Mouse (Mus musculus): ENCODE measurements around the gene Hes3. TPM values are rescaled to one million over a fixed set of nuclear protein-coding genes. Genes with fewer than 3 reads are reported as not detected.

The Hes3 gene
- total RNA-seq, 2 experiments from 2014 or later: 0.30 to 0.32 TPM

- no peak overlapping the region for H3K4me3 ChIP-seq
- intact Hi-C loops (cut with DNase I): loop anchor here (2.0 kb wide), 1 partner anchor 18 kb away; no protein-coding TSS in a partner anchor
- peak overlapping the region; percentile 70 for H3K27ac ChIP-seq
- TF ChIP-seq CTCF (IDR thresholded peaks at IDR 0.05): no peak
- DNase-seq (ENCODE audit: extremely low spot score in 1 of 2, low spot score in 2 of 2): no peak
These were observed 46.6 kb downstream of the Hes3 start for GRCm38 (mm10) chr4:152244545-152245522.

- no peak for TF ChIP-seq CTCF (IDR thresholded peaks at IDR 0.05)
- Histone ChIP-seq H3K4me3 (no peak overlapping the region), H3K27ac (peak overlapping the region; percentile 70)
- DNase-seq (ENCODE audit: extremely low spot score in 1 of 2, low spot score in 2 of 2): no peak
- intact Hi-C loops (cut with DNase I): loop anchor here (2.0 kb wide), 1 partner anchor 17 kb away; no protein-coding TSS in a partner anchor
These were observed 47.5 kb downstream of the Hes3 start for GRCm38 (mm10) chr4:152243969-152244368.

- intact Hi-C loops (cut with DNase I): no loop called here
- no peak for DNase-seq (ENCODE audit: extremely low spot score in 1 of 2, low spot score in 2 of 2)
- no peak for TF ChIP-seq CTCF (IDR thresholded peaks at IDR 0.05)
- H3K27ac ChIP-seq: peak overlapping the region; percentile 70
- H3K4me3 ChIP-seq: no peak overlapping the region
These were observed 48.1 kb downstream of the Hes3 start for GRCm38 (mm10) chr4:152243241-152243891.

- no peak for TF ChIP-seq CTCF (IDR thresholded peaks at IDR 0.05)
- Histone ChIP-seq H3K4me3 (no peak overlapping the region), H3K27ac (no peak overlapping the region)
- intact Hi-C loops (cut with DNase I): no loop called here
- no peak for DNase-seq (ENCODE audit: extremely low spot score in 1 of 2, low spot score in 2 of 2)
These were observed 51.5 kb downstream of the Hes3 start for GRCm38 (mm10) chr4:152239974-152240373.

Other genes starting within 250 kb of the Hes3 start
- gene Plekhg5, start 219.2 kb downstream of the Hes3 start, total RNA-seq (2021): 100 to 1,000 TPM in 1 of 2 experiments, 10 to 100 TPM in 1; 89.1 to 101 TPM
- 10 to 100 TPM; 16.4 to 28.6 TPM for gene Tnfrsf25, start 175.7 kb downstream of the Hes3 start, total RNA-seq (2021)
- gene Espn, start 139.3 kb downstream of the Hes3 start, total RNA-seq (2021): 1 to 10 TPM; 2.1 to 2.6 TPM
- gene Hes2, start 132.8 kb downstream of the Hes3 start, total RNA-seq (2021): not detected
- 100 to 1,000 TPM; 300 to 307 TPM for gene Acot7, start 113.5 kb downstream of the Hes3 start, total RNA-seq (2021)
- gene Gpr153, start 17.4 kb downstream of the Hes3 start, total RNA-seq (2021): 10 to 100 TPM; 29.6 to 35.9 TPM
- gene Icmt, start 5.6 kb upstream of the Hes3 start, total RNA-seq (2021): 10 to 100 TPM; 49.8 to 54.3 TPM
- 10 to 100 TPM; 17.0 to 18.6 TPM for gene Rnf207, start 27.3 kb upstream of the Hes3 start, total RNA-seq (2021)
- 100 to 1,000 TPM; 171 to 172 TPM for gene Rpl22, start 34.1 kb upstream of the Hes3 start, total RNA-seq (2021)
- gene Chd5, start 47.0 kb upstream of the Hes3 start, total RNA-seq (2021): 100 to 1,000 TPM; 176 to 194 TPM
- 10 to 100 TPM; 22.8 to 24.9 TPM for gene Nphp4, start 185.0 kb upstream of the Hes3 start, total RNA-seq (2021)
- 100 to 1,000 TPM; 375 to 385 TPM for gene Kcnab2, start 186.2 kb upstream of the Hes3 start, total RNA-seq (2021)

Measured in left cerebral cortex, adult 2 months (tissue).